Mouse (Mus musculus) liver, embryonic 15.5 days (tissue): ENCODE results near the gene Cadm4. TPM values are rescaled to one million over a fixed set of nuclear protein-coding genes. Genes with fewer than 3 reads are reported as not detected.

Experiments used
- ATAC-seq: fragments of 200-750 bp; cut with Nextera tagmentation; 2 replicates; pipeline ENCODE4 v1.8.0; 2017; ENCODE audit warnings: moderate number of reproducible peaks, mild to moderate bottlenecking, moderate library complexity; ENCODE audit not compliant: insufficient read depth
- H3K27ac ChIP-seq: fragments of 300-500 bp; sonication (generic); replicated peaks from 2 replicates; pipeline ENCODE4 v1.5.1; 2015; ENCODE audit warnings: mild to moderate bottlenecking, inconsistent platforms
- H3K27me3 ChIP-seq: fragments of 300-500 bp; sonication (generic); 2 replicates; pipeline ENCODE4 v1.6.1; 2015; ENCODE audit warnings: mild to moderate bottlenecking, inconsistent platforms
- H3K36me3 ChIP-seq: fragments of 300-500 bp; sonication (generic); replicated peaks from 2 replicates; pipeline ENCODE4 v1.6.1; 2015; ENCODE audit warnings: moderate library complexity, mild to moderate bottlenecking, inconsistent platforms
- H3K4me1 ChIP-seq: fragments of 300-500 bp; sonication (generic); replicated peaks from 2 replicates; pipeline ENCODE4 v1.6.1; 2015; ENCODE audit warnings: inconsistent platforms
- H3K4me2 ChIP-seq: fragments of 300-500 bp; sonication (generic); 2 replicates; pipeline ENCODE4 v1.6.1; 2015; ENCODE audit warnings: moderate library complexity, mild to moderate bottlenecking, inconsistent platforms
- H3K4me3 ChIP-seq: fragments of 300-500 bp; sonication (generic); replicated peaks from 2 replicates; pipeline ENCODE4 v1.5.1; 2015; ENCODE audit warnings: mild to moderate bottlenecking, inconsistent platforms
- H3K9ac ChIP-seq: fragments of 300-500 bp; sonication (generic); 2 replicates; pipeline ENCODE4 v1.6.1; 2015; ENCODE audit warnings: moderate library complexity, mild to moderate bottlenecking, inconsistent platforms
- H3K9me3 ChIP-seq: fragments of 300-500 bp; sonication (generic); replicated peaks from 2 replicates; pipeline ENCODE4 v1.6.1; 2016; ENCODE audit warnings: inconsistent platforms
- WGBS: fragments of 180-500 bp; shearing (Covaris S2); methylation state at CpG from one replicate; pipeline ENCODE4 v1.1.7; 2015; ENCODE audit warnings: mixed read lengths; ENCODE audit not compliant: insufficient replicate concordance; 5-methylcytosine and 5-hydroxymethylcytosine counted together
- polyA plus RNA-seq: library from polyadenylated mRNA; unstranded; fragments of >200 nt; fragmentation: Nextera tagmentation; extraction: Ambion mirVana; gene quantifications from 2 replicates; pipeline ENCODE4 v1.2.1, GENCODE M21; 2015

The Cadm4 gene
- polyA plus RNA-seq, 1 experiment from 2014 or later: 0.20 TPM

DNA sequence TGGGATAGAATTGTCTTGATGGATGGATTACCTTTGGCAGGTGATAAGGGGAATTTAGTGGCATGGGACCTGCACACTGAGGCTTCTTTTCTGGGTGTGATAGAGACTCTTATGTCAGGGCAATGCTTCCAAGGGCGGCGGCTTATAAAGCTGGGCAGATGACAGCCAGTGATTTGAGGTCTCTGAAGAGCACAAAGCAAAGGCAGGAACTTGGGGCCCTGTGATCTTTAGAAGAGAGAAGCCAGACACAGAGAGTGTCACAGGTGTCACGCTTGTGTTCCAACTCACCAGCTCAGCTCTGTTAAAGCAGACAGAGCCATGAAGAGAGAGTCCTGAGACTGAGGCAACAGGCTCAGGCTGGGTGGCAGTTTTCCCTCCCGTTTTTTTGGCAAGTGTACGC, 13.9 kb upstream of the Cadm4 start:
- peaks cover 4% of the 10 kb centered on the region for H3K27me3 ChIP-seq
- no peaks in the 10 kb centered on the region for H3K9me3 ChIP-seq
- H3K9ac ChIP-seq: no peak overlapping the region
- no peak overlapping the region for H3K4me2 ChIP-seq
- peaks cover 2% of the 10 kb centered on the region; the same call in 1 of the 2 replicates for H3K4me1 ChIP-seq
- peaks cover 12% of the 10 kb centered on the region for H3K36me3 ChIP-seq
- H3K4me3 ChIP-seq: no peak overlapping the region
- 68% methylated on average over 5 of the region's 5 CpGs for WGBS
- H3K27ac ChIP-seq: no peak overlapping the region
- ATAC-seq: no peak

DNA sequence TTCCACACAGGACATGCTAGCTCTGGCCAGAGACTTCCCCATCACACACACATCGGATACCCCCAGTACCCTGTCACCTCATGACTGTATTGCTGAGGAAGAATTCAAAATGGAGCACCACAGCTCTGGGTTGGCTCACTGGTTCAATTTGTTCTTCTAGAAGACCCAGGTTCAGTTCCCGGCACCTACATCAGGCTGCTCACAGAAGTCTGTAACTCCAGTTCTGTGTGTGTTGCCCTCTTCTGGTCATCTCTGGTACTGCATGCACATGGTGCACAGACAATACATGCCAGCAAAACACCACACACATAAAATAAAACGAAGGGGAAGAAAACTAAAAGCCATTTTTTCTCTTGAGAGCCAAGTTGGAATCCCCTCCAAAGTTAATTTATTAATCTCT, 12.7 kb upstream of the Cadm4 start:
- H3K27me3 ChIP-seq: no peaks in the 10 kb centered on the region
- H3K9me3 ChIP-seq: no peaks in the 10 kb centered on the region
- WGBS: 73% methylated on average over 3 of the region's 3 CpGs
- H3K4me1 ChIP-seq: peaks cover 2% of the 10 kb centered on the region; the same call in 1 of the 2 replicates
- no peak overlapping the region for H3K4me2 ChIP-seq
- H3K9ac ChIP-seq: no peak overlapping the region
- peaks cover 14% of the 10 kb centered on the region for H3K36me3 ChIP-seq
- ATAC-seq: no peak
- H3K4me3 ChIP-seq: no peak overlapping the region
- H3K27ac ChIP-seq: no peak overlapping the region

DNA sequence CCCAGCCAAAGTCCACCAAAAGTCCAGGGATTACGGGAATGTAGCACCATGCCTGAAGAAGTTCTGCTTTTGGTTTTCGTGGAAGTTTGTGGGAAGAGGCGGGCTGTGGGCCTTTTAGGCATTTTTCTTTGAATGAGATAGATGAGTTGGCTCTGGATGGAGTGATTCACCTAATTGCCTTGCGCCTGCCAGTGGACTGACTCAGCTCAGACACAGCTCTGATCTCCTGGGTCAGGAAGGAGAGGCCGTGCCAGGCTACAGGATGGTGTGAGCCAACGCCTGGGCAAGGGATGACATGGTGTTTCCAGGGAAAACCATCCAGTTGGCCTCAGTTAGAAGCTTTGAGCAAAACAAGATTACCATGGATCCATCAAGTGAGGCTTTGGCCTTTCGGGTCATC, 11.5 kb upstream of the Cadm4 start:
- no peak overlapping the region for H3K9ac ChIP-seq
- ATAC-seq: no peak
- H3K27me3 ChIP-seq: no peaks in the 10 kb centered on the region
- no peak overlapping the region for H3K27ac ChIP-seq
- H3K4me2 ChIP-seq: no peak overlapping the region
- no peak overlapping the region for H3K4me3 ChIP-seq
- peaks cover 2% of the 10 kb centered on the region; the same call in 1 of the 2 replicates for H3K4me1 ChIP-seq
- peaks cover 14% of the 10 kb centered on the region for H3K36me3 ChIP-seq
- no peaks in the 10 kb centered on the region for H3K9me3 ChIP-seq
- 73% methylated on average over 7 of the region's 7 CpGs for WGBS

DNA sequence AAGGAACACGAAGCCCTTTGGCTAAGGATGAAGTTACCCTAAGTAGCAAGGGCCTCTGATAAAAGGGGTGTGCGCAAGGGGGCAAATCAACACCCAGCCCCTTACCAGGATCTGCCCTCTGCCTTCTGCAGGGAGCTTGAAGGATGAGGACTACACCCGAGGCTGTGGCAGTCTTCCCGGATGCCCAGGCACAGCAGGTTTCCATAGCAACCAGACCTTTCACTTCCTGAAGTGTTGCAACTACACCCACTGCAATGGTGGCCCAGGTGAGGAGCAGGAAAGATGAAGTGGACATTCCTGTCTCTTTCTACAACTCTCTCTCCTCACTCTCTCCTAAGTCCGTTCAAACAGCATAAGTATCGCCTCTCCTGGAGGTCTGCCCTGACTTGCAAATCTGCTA, 9.4 kb upstream of the Cadm4 start:
- peaks cover 14% of the 10 kb centered on the region for H3K36me3 ChIP-seq
- no peaks in the 10 kb centered on the region for H3K27me3 ChIP-seq
- 67% methylated on average over 6 of the region's 6 CpGs for WGBS

DNA sequence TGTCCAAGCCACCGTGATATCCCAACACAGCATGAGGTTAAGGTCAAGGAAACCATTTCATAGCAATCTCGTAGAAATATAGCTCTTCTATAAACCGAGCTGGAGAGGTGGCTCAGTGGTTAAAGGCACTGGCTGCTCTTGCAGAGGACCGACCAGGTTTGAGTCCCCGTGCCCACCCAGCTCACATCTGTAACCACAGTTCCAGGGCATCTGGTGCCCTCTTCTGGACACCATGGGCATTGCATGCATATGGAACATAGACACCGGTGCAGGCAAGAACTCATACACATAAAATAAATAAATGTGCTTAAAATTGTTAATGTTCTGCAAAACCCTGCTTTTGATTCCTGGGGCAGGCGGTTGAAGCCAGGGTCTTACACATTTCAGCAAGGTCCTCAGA, 8.9 kb upstream of the Cadm4 start:
- Histone ChIP-seq H3K9me3 (no peaks in the 10 kb centered on the region), H3K36me3 (peaks cover 14% of the 10 kb centered on the region), H3K9ac (no peak overlapping the region), H3K27ac (no peak overlapping the region), H3K27me3 (no peaks in the 10 kb centered on the region), H3K4me2 (no peak overlapping the region), H3K4me3 (no peak overlapping the region), H3K4me1 (no peaks in the 10 kb centered on the region)
- ATAC-seq: no peak
- WGBS: 67% methylated on average over 7 of the region's 7 CpGs

More for the DNA sequence above, 9.4 kb upstream of the Cadm4 start:
- H3K9me3 ChIP-seq: no peaks in the 10 kb centered on the region
- H3K4me3 ChIP-seq: no peak overlapping the region
- H3K9ac ChIP-seq: no peak overlapping the region
- no peak overlapping the region for H3K4me2 ChIP-seq
- no peak for ATAC-seq
- H3K27ac ChIP-seq: no peak overlapping the region
- no peaks in the 10 kb centered on the region for H3K4me1 ChIP-seq

DNA sequence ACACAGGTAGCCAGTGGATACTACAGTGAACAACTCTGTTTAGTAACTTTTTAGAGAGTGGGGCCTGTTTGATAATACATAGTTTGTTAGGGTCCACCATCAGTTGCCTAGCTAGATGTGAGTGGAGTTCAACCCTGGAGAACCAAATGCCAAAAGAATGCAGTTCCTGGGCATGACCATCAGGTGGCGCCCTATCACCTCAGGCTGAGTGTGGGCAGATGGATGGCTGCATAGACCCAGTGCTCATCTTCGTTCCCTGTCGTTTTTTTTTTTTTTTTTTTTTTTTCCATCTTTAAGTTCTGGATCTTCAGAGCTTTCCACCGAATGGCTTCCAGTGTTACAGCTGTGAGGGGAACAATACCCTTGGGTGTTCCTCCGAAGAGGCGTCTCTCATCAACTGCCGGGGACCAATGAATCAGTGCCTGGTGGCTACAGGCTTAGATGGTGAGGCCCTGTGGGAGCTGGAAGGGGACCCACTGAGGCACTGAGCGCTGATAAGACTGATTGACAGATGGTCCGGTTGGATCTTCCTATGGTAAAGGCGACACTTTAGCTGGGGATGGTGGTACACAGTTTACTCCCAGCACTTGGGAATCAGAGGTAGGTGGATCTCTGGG, 7.8 kb upstream of the Cadm4 start:
- no peak overlapping the region for H3K4me3 ChIP-seq
- H3K36me3 ChIP-seq: peaks cover 6% of the 10 kb centered on the region
- no peak overlapping the region for H3K27ac ChIP-seq
- H3K27me3 ChIP-seq: peaks cover 7% of the 10 kb centered on the region
- no peak overlapping the region for H3K9ac ChIP-seq
- 49% methylated on average over 10 of the region's 10 CpGs for WGBS
- ATAC-seq: no peak
- no peak overlapping the region for H3K4me2 ChIP-seq
- H3K4me1 ChIP-seq: no peaks in the 10 kb centered on the region
- H3K9me3 ChIP-seq: no peaks in the 10 kb centered on the region

DNA sequence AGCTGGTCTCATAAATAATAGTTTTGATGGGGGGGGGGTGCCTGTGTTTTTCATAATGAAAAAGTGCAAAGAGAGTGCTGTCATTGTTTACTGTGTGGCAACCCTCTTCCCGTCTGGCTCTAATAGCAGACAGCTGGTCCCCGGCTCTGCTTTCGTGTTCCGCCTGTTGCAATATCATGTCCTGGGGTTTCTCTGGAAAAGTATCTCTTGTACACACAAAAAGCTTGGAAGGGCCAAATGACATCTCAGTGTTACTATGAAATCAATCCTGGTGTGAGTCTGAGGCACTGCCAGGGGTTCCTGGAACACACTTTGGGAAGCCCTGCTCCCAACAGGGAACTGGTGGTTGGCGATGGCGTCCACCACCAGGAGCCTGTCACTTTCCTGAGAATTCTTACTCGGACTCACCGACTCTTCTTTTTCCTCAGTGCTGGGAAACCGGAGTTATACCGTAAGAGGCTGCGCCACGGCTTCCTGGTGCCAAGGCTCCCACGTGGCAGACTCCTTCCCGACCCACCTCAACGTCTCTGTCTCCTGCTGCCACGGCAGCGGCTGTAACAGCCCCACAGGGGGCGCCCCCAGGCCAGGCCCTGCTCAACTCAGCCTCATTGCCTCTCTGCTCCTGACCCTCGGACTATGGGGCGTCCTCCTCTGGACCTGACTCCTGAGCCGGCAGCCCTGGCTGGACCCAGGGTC, 6.9 kb upstream of the Cadm4 start:
- WGBS: 63% methylated on average over 21 of the region's 21 CpGs
- no peak overlapping the region for H3K27ac ChIP-seq

DNA sequence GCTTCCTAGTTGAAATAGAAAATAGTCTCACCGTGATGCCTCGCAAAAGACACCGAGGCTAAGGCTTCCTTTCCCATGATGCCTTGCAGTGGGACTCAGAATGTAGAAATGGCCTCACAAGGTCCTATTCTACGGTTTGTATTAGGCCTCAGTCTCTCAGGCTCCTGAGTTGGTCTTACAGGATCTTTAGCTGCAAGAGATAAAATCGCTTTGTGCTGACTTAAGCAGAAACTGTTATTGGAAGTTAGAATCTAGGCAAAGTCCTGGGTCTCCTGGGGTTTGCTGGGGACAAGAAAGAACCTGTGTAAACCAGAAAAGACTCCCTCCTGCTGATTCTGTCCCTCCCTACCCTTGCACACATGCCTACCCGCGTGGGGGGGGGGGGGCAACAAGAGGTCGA, 5.5 kb upstream of the Cadm4 start:
- no peaks in the 10 kb centered on the region for H3K9me3 ChIP-seq
- H3K9ac ChIP-seq: no peak overlapping the region
- peaks cover 30% of the 10 kb centered on the region for H3K27me3 ChIP-seq
- no peak for ATAC-seq
- 71% methylated on average over 8 of the region's 8 CpGs for WGBS
- no peak overlapping the region for H3K27ac ChIP-seq
- 0 out of 2 replicates have a peak, but pooled peaks cover 2% of the 10 kb centered on the region for H3K36me3 ChIP-seq
- no peak overlapping the region for H3K4me3 ChIP-seq
- H3K4me1 ChIP-seq: peaks cover 4% of the 10 kb centered on the region; the same call in 1 of the 2 replicates
- no peak overlapping the region for H3K4me2 ChIP-seq

More for the DNA sequence above, 6.9 kb upstream of the Cadm4 start:
- H3K4me1 ChIP-seq: no peaks in the 10 kb centered on the region
- ATAC-seq: no peak
- no peaks in the 10 kb centered on the region for H3K9me3 ChIP-seq
- no peak overlapping the region for H3K4me3 ChIP-seq
- H3K4me2 ChIP-seq: no peak overlapping the region
- H3K9ac ChIP-seq: no peak overlapping the region
- 0 out of 2 replicates have a peak, but pooled peaks cover 2% of the 10 kb centered on the region for H3K36me3 ChIP-seq
- peaks cover 17% of the 10 kb centered on the region for H3K27me3 ChIP-seq

DNA sequence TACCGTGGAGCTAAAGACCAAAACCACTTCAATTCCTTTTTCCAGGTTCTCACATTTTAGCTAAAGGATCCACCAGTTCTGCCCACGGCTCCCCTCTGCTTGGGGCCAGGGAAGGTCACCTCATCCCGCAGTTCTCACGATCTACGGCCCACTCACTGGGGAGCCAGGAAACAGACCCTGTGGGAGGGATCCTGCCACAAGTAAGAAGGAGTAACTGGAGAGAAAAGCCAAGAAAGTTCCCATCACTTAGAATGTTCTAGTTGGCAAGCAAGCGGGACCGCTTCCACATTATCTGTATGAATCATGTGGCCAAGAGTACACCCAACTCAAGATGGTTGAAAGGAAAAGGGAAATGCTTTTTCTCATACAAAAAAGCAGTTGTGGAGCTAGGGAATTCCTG, 5.0 kb upstream of the Cadm4 start:
- WGBS: 77% methylated on average over 7 of the region's 7 CpGs
- H3K4me1 ChIP-seq: peaks cover 9% of the 10 kb centered on the region

GRCm38 (mm10) chr7:24478911-24479310, 2.9 kb upstream of the Cadm4 start:
- no peak overlapping the region for H3K4me3 ChIP-seq
- H3K9me3 ChIP-seq: no peaks in the 10 kb centered on the region
- no peak overlapping the region for H3K9ac ChIP-seq
- ATAC-seq: no peak
- H3K36me3 ChIP-seq: no peaks in the 10 kb centered on the region
- no peak overlapping the region for H3K4me2 ChIP-seq
- H3K4me1 ChIP-seq: peaks cover 13% of the 10 kb centered on the region
- 65% methylated on average over 5 of the region's 5 CpGs for WGBS
- H3K27ac ChIP-seq: no peak overlapping the region
- peaks cover 56% of the 10 kb centered on the region for H3K27me3 ChIP-seq

More for the DNA sequence above, 5.0 kb upstream of the Cadm4 start:
- H3K4me2 ChIP-seq: no peak overlapping the region
- no peak for ATAC-seq
- no peak overlapping the region for H3K4me3 ChIP-seq
- no peaks in the 10 kb centered on the region for H3K9me3 ChIP-seq
- no peak overlapping the region for H3K9ac ChIP-seq
- H3K27ac ChIP-seq: no peak overlapping the region
- peaks cover 36% of the 10 kb centered on the region for H3K27me3 ChIP-seq
- H3K36me3 ChIP-seq: 0 out of 2 replicates have a peak, but pooled peaks cover 2% of the 10 kb centered on the region

- Histone ChIP-seq H3K4me2 (no peak overlapping the region), H3K4me3 (no peak overlapping the region), H3K36me3 (no peaks in the 10 kb centered on the region), H3K9me3 (no peaks in the 10 kb centered on the region), H3K27me3 (peaks cover 64% of the 10 kb centered on the region), H3K27ac (no peak overlapping the region), H3K4me1 (peaks cover 13% of the 10 kb centered on the region), H3K9ac (no peak overlapping the region)
- WGBS: 63% methylated on average over 2 of the region's 2 CpGs
- ATAC-seq: no peak
Observed at GRCm38 (mm10) chr7:24479685-24480084, 2.1 kb upstream of the Cadm4 start.
